Mouse (Mus musculus) lung, embryonic 16.5 days (tissue): ENCODE results near the gene Tbc1d2b. TPM values are rescaled to one million over a fixed set of nuclear protein-coding genes. Genes with fewer than 3 reads are reported as not detected.
A peak's percentile ranks its signal among the peaks of the same experiment; 100 is the strongest.

Experiments
- ATAC-seq: fragments of 200-750 bp; cut with Nextera tagmentation; 2 replicates; pipeline ENCODE4 v1.8.0; 2017; ENCODE audit warnings: low read depth, mild to moderate bottlenecking, moderate library complexity
- H3K27ac ChIP-seq: fragments of 300-500 bp; sonication (generic); 2 replicates; pipeline ENCODE4 v1.5.1; 2014; ENCODE audit warnings: mild to moderate bottlenecking, control low read depth, low read length
- H3K27me3 ChIP-seq: fragments of 300-500 bp; sonication (generic); 2 replicates; pipeline ENCODE4 v1.6.1; 2014; ENCODE audit warnings: low read depth, low read length, mixed read lengths; ENCODE audit not compliant: control insufficient read depth, insufficient read depth
- H3K36me3 ChIP-seq: fragments of 300-500 bp; sonication (generic); 2 replicates; pipeline ENCODE4 v1.6.1; 2014; ENCODE audit warnings: low read length; ENCODE audit not compliant: control insufficient read depth, insufficient read depth
- H3K4me1 ChIP-seq: fragments of 300-500 bp; sonication (generic); replicated peaks from 2 replicates; pipeline ENCODE4 v1.6.1; 2014; ENCODE audit warnings: low read length, mixed read lengths; ENCODE audit not compliant: control insufficient read depth, insufficient read depth
- H3K4me2 ChIP-seq: fragments of 300-500 bp; sonication (generic); 2 replicates; pipeline ENCODE4 v1.6.1; 2014; ENCODE audit warnings: low read depth, low read length, control low read depth
- H3K4me3 ChIP-seq: fragments of 300-500 bp; sonication (generic); 2 replicates; pipeline ENCODE4 v1.5.1; 2014; ENCODE audit warnings: mild to moderate bottlenecking, low read length, control low read depth
- H3K9ac ChIP-seq: fragments of 300-500 bp; sonication (generic); 2 replicates; pipeline ENCODE4 v1.6.1; 2014; ENCODE audit warnings: low read length, control low read depth
- H3K9me3 ChIP-seq: fragments of 300-500 bp; sonication (generic); 2 replicates; pipeline ENCODE4 v1.6.1; 2016; ENCODE audit warnings: low read length; ENCODE audit not compliant: control insufficient read depth
- WGBS: fragments of 180-500 bp; shearing (Covaris S2); extraction: QIAGEN DNeasy Blood & Tissue Kit; methylation state at CpG from one replicate; pipeline ENCODE4 v1.1.7; 2014; 5-methylcytosine and 5-hydroxymethylcytosine counted together
- polyA plus RNA-seq: library from polyadenylated mRNA; unstranded; fragments of >200 nt; fragmentation: Nextera tagmentation; extraction: Ambion mirVana; gene quantifications from 2 replicates; pipeline ENCODE4 v1.2.1, GENCODE M21; 2015

Gene Tbc1d2b
- polyA plus RNA-seq, 1 experiment from 2014 or later: 20.9 TPM

GRCm38 (mm10) chr9:90207808-90208207, 62.8 kb downstream of the Tbc1d2b start:
- 69% methylated on average over 8 of the region's 8 CpGs for WGBS
- peaks cover 38% of the 10 kb centered on the region for H3K36me3 ChIP-seq
- no peak overlapping the region for H3K9ac ChIP-seq
- no peak overlapping the region for H3K4me3 ChIP-seq
- no peaks in the 10 kb centered on the region for H3K27me3 ChIP-seq
- H3K27ac ChIP-seq: no peak overlapping the region
- H3K4me1 ChIP-seq: no peaks in the 10 kb centered on the region
- ATAC-seq: no peak
- no peaks in the 10 kb centered on the region for H3K9me3 ChIP-seq
- H3K4me2 ChIP-seq: no peak overlapping the region

- ATAC-seq: peak; percentile 53
Observed at GRCm38 (mm10) chr9:90206500-90206899, 64.1 kb downstream of the Tbc1d2b start.

GRCm38 (mm10) chr9:90204396-90204915, 66.1 kb downstream of the Tbc1d2b start:
- no peaks in the 10 kb centered on the region for H3K9me3 ChIP-seq

More at GRCm38 (mm10) chr9:90206500-90206899, 64.1 kb downstream of the Tbc1d2b start:
- H3K27ac ChIP-seq: no peak overlapping the region
- no peak overlapping the region for H3K9ac ChIP-seq
- no peak overlapping the region for H3K4me2 ChIP-seq
- H3K27me3 ChIP-seq: no peaks in the 10 kb centered on the region
- no peaks in the 10 kb centered on the region for H3K9me3 ChIP-seq
- no peak overlapping the region for H3K4me3 ChIP-seq
- H3K4me1 ChIP-seq: no peaks in the 10 kb centered on the region
- WGBS: 45% methylated on average over 2 of the region's 2 CpGs
- peaks cover 40% of the 10 kb centered on the region for H3K36me3 ChIP-seq

GRCm38 (mm10) chr9:90203233-90203632, 67.4 kb downstream of the Tbc1d2b start:
- no peak for ATAC-seq
- WGBS: 81% methylated on average over 5 of the region's 5 CpGs
- H3K4me2 ChIP-seq: no peak overlapping the region
- H3K4me1 ChIP-seq: peaks cover 8% of the 10 kb centered on the region
- no peak overlapping the region for H3K9ac ChIP-seq
- peaks cover 25% of the 10 kb centered on the region for H3K36me3 ChIP-seq
- H3K27me3 ChIP-seq: no peaks in the 10 kb centered on the region
- no peak overlapping the region for H3K27ac ChIP-seq
- H3K4me3 ChIP-seq: no peak overlapping the region
- H3K9me3 ChIP-seq: no peaks in the 10 kb centered on the region

More at GRCm38 (mm10) chr9:90204396-90204915, 66.1 kb downstream of the Tbc1d2b start:
- H3K4me2 ChIP-seq: no peak overlapping the region
- H3K4me1 ChIP-seq: no peaks in the 10 kb centered on the region
- 62% methylated on average over 8 of the region's 8 CpGs for WGBS
- no peak overlapping the region for H3K4me3 ChIP-seq
- no peaks in the 10 kb centered on the region for H3K27me3 ChIP-seq
- no peak overlapping the region for H3K27ac ChIP-seq
- ATAC-seq: no peak
- no peak overlapping the region for H3K9ac ChIP-seq
- H3K36me3 ChIP-seq: peaks cover 31% of the 10 kb centered on the region

- H3K36me3 ChIP-seq: peaks cover 19% of the 10 kb centered on the region
- no peak overlapping the region for H3K4me3 ChIP-seq
- no peak overlapping the region for H3K9ac ChIP-seq
- no peaks in the 10 kb centered on the region for H3K9me3 ChIP-seq
- WGBS: 53% methylated on average over 4 of the region's 4 CpGs
- H3K4me1 ChIP-seq: peaks cover 13% of the 10 kb centered on the region
- H3K27ac ChIP-seq: no peak overlapping the region
- no peak for ATAC-seq
- no peaks in the 10 kb centered on the region for H3K27me3 ChIP-seq
- H3K4me2 ChIP-seq: no peak overlapping the region
Observed at GRCm38 (mm10) chr9:90201541-90201940, 69.1 kb downstream of the Tbc1d2b start.

GRCm38 (mm10) chr9:90201096-90201495, 69.5 kb downstream of the Tbc1d2b start:
- Histone ChIP-seq H3K27ac (no peak overlapping the region), H3K4me1 (peaks cover 13% of the 10 kb centered on the region), H3K9me3 (no peaks in the 10 kb centered on the region), H3K9ac (no peak overlapping the region), H3K27me3 (no peaks in the 10 kb centered on the region), H3K4me2 (no peak overlapping the region), H3K36me3 (peaks cover 19% of the 10 kb centered on the region), H3K4me3 (no peak overlapping the region)
- ATAC-seq: no peak
- WGBS: 84% methylated on average over 7 of the region's 7 CpGs

GRCm38 (mm10) chr9:90200501-90200900, 70.1 kb downstream of the Tbc1d2b start:
- Histone ChIP-seq H3K9ac (no peak overlapping the region), H3K4me3 (no peak overlapping the region), H3K36me3 (peaks cover 18% of the 10 kb centered on the region), H3K27me3 (no peaks in the 10 kb centered on the region), H3K9me3 (no peaks in the 10 kb centered on the region), H3K27ac (no peak overlapping the region), H3K4me1 (peaks cover 13% of the 10 kb centered on the region), H3K4me2 (no peak overlapping the region)
- ATAC-seq: no peak
- WGBS: 95% methylated on average over 4 of the region's 4 CpGs

GRCm38 (mm10) chr9:90199611-90200010, 71.0 kb downstream of the Tbc1d2b start:
- H3K9ac ChIP-seq: no peak overlapping the region
- no peak overlapping the region for H3K4me3 ChIP-seq
- H3K9me3 ChIP-seq: no peaks in the 10 kb centered on the region
- H3K27ac ChIP-seq: no peak overlapping the region
- peaks cover 13% of the 10 kb centered on the region for H3K4me1 ChIP-seq
- WGBS: 89% methylated on average over 18 of the region's 18 CpGs
- H3K27me3 ChIP-seq: no peaks in the 10 kb centered on the region
- no peak for ATAC-seq
- H3K36me3 ChIP-seq: peaks cover 12% of the 10 kb centered on the region
- H3K4me2 ChIP-seq: no peak overlapping the region

GRCm38 (mm10) chr9:90198531-90199449, 71.8 kb downstream of the Tbc1d2b start:
- H3K9me3 ChIP-seq: no peaks in the 10 kb centered on the region
- H3K36me3 ChIP-seq: 0 out of 2 replicates have a peak, but pooled peaks cover 4% of the 10 kb centered on the region
- H3K9ac ChIP-seq: no peak overlapping the region
- peak; percentile 60 for ATAC-seq
- no peak overlapping the region for H3K4me3 ChIP-seq
- H3K4me2 ChIP-seq: no peak overlapping the region
- H3K27ac ChIP-seq: peak overlapping the region; percentile 47; the same call in 1 of the 2 replicates
- no peaks in the 10 kb centered on the region for H3K27me3 ChIP-seq
- 55% methylated on average over 10 of the region's 10 CpGs for WGBS
- peaks cover 13% of the 10 kb centered on the region for H3K4me1 ChIP-seq
